Mouse (Mus musculus): ENCODE data around the gene Med13. TPM values are rescaled to one million over a fixed set of nuclear protein-coding genes. Genes with fewer than 3 reads are reported as not detected.
A peak's percentile ranks its signal among the peaks of the same experiment; 100 is the strongest.
"Not testable (repeated sequence)": the region's sequence is repeated elsewhere in the genome, so short reads cannot be mapped to it uniquely, and the experiment has no call there.

Med13 gene
- polyA plus RNA-seq, 1 experiment from 2014 or later, result 12.1 TPM

GRCm38 (mm10) chr11:86314992-86315391 is 42.4 kb downstream of the Med13 start:
- H3K4me1 ChIP-seq (ENCODE audit: control insufficient read depth, insufficient read depth, low read length); ATAC-seq (replicated peaks; ENCODE audit: insufficient number of reproducible peaks, low FRiP score, low TSS enrichment, low read depth); H3K4me2 ChIP-seq (ENCODE audit: low read depth, low read length); H3K9me3 ChIP-seq (replicated peaks; ENCODE audit: control insufficient read depth, low read length); H3K9ac ChIP-seq (replicated peaks; ENCODE audit: low read length); H3K27me3 ChIP-seq (ENCODE audit: control insufficient read depth, insufficient read depth, low read length); H3K36me3 ChIP-seq (replicated peaks; ENCODE audit: control insufficient read depth, insufficient read depth, low read depth, low read length); H3K27ac ChIP-seq (replicated peaks; ENCODE audit: low read depth, low read length); DNase-seq (ENCODE audit: low spot score); H3K4me3 ChIP-seq (ENCODE audit: low read depth, low read length): not testable (repeated sequence)
- WGBS, result 89% methylated on average over 3 of the region's 3 CpGs

DNA sequence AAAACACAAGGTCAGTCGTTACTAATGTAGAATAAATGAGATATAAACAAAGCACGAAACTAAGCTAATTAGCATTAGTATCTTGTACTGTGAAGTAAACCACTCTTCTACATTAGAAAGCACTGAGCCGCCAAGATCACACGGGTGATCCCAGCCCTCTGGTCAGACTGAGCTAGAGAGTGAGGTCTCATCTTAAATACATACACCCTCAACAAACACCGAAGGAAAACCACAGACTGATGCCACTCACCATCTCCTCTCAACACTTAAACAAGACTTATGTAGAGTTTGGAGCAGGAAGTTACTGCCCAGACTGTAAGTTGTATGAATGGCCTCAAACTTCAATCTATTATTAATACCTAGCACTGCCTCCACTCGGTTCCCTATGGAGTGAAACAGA is 47.1 kb downstream of the Med13 start:
- Histone ChIP-seq H3K9me3 (replicated peaks; ENCODE audit: control insufficient read depth, low read length) (no peaks in the 10 kb centered on the region), H3K27me3 (ENCODE audit: control insufficient read depth, insufficient read depth, low read length) (no peaks in the 10 kb centered on the region), H3K27ac (replicated peaks; ENCODE audit: low read depth, low read length) (no peak overlapping the region), H3K36me3 (replicated peaks; ENCODE audit: control insufficient read depth, insufficient read depth, low read depth, low read length) (no peaks in the 10 kb centered on the region), H3K4me2 (ENCODE audit: low read depth, low read length) (no peak overlapping the region), H3K9ac (replicated peaks; ENCODE audit: low read length) (no peak overlapping the region), H3K4me1 (ENCODE audit: control insufficient read depth, insufficient read depth, low read length) (no peaks in the 10 kb centered on the region), H3K4me3 (ENCODE audit: low read depth, low read length) (no peak overlapping the region)
- ATAC-seq (replicated peaks; ENCODE audit: insufficient number of reproducible peaks, low FRiP score, low TSS enrichment, low read depth) (no peak), DNase-seq (ENCODE audit: low spot score) (no peak)
- WGBS, result 83% methylated on average over 6 of the region's 6 CpGs

- whole genome bisulfite sequencing, result 93% methylated on average over 10 of the region's 10 CpGs
- H3K9ac ChIP-seq (replicated peaks; ENCODE audit: low read length); H3K4me3 ChIP-seq (ENCODE audit: low read depth, low read length); H3K27ac ChIP-seq (replicated peaks; ENCODE audit: low read depth, low read length); H3K4me2 ChIP-seq (ENCODE audit: low read depth, low read length); H3K36me3 ChIP-seq (replicated peaks; ENCODE audit: control insufficient read depth, insufficient read depth, low read depth, low read length); H3K4me1 ChIP-seq (ENCODE audit: control insufficient read depth, insufficient read depth, low read length); H3K27me3 ChIP-seq (ENCODE audit: control insufficient read depth, insufficient read depth, low read length); ATAC-seq (replicated peaks; ENCODE audit: insufficient number of reproducible peaks, low FRiP score, low TSS enrichment, low read depth); H3K9me3 ChIP-seq (replicated peaks; ENCODE audit: control insufficient read depth, low read length); DNase-seq (ENCODE audit: low spot score): not testable (repeated sequence)
Measured at GRCm38 (mm10) chr11:86292201-86292600, 65.2 kb downstream of the Med13 start.

GRCm38 (mm10) chr11:86291714-86292113 is 65.7 kb downstream of the Med13 start:
- Histone ChIP-seq H3K4me1 (ENCODE audit: control insufficient read depth, insufficient read depth, low read length) (no peaks in the 10 kb centered on the region), H3K9ac (replicated peaks; ENCODE audit: low read length) (no peak overlapping the region), H3K9me3 (replicated peaks; ENCODE audit: control insufficient read depth, low read length) (no peaks in the 10 kb centered on the region), H3K4me3 (ENCODE audit: low read depth, low read length) (no peak overlapping the region), H3K4me2 (ENCODE audit: low read depth, low read length) (no peak overlapping the region), H3K27me3 (ENCODE audit: control insufficient read depth, insufficient read depth, low read length) (no peaks in the 10 kb centered on the region), H3K36me3 (replicated peaks; ENCODE audit: control insufficient read depth, insufficient read depth, low read depth, low read length) (no peaks in the 10 kb centered on the region; the same call in 1 of the 2 replicates), H3K27ac (replicated peaks; ENCODE audit: low read depth, low read length) (no peak overlapping the region)
- 97% methylated on average over 6 of the region's 6 CpGs for WGBS
- ATAC-seq (replicated peaks; ENCODE audit: insufficient number of reproducible peaks, low FRiP score, low TSS enrichment, low read depth), result no peak
- DNase-seq (ENCODE audit: low spot score), result no peak

GRCm38 (mm10) chr11:86285729-86286128 is 71.7 kb downstream of the Med13 start:
- Histone ChIP-seq H3K9me3 (replicated peaks; ENCODE audit: control insufficient read depth, low read length) (no peaks in the 10 kb centered on the region), H3K27me3 (ENCODE audit: control insufficient read depth, insufficient read depth, low read length) (no peaks in the 10 kb centered on the region), H3K4me2 (ENCODE audit: low read depth, low read length) (no peak overlapping the region), H3K4me1 (ENCODE audit: control insufficient read depth, insufficient read depth, low read length) (no peaks in the 10 kb centered on the region), H3K9ac (replicated peaks; ENCODE audit: low read length) (no peak overlapping the region), H3K36me3 (replicated peaks; ENCODE audit: control insufficient read depth, insufficient read depth, low read depth, low read length) (no peaks in the 10 kb centered on the region; the same call in 1 of the 2 replicates), H3K27ac (replicated peaks; ENCODE audit: low read depth, low read length) (no peak overlapping the region), H3K4me3 (ENCODE audit: low read depth, low read length) (no peak overlapping the region)
- DNase-seq (ENCODE audit: low spot score) (no peak), ATAC-seq (replicated peaks; ENCODE audit: insufficient number of reproducible peaks, low FRiP score, low TSS enrichment, low read depth) (no peak)
- WGBS, result 97% methylated on average over 8 of the region's 8 CpGs

- Histone ChIP-seq H3K27me3 (ENCODE audit: control insufficient read depth, insufficient read depth, low read length) (no peaks in the 10 kb centered on the region), H3K9ac (replicated peaks; ENCODE audit: low read length) (no peak overlapping the region), H3K27ac (replicated peaks; ENCODE audit: low read depth, low read length) (no peak overlapping the region), H3K4me3 (ENCODE audit: low read depth, low read length) (no peak overlapping the region), H3K9me3 (replicated peaks; ENCODE audit: control insufficient read depth, low read length) (no peaks in the 10 kb centered on the region), H3K36me3 (replicated peaks; ENCODE audit: control insufficient read depth, insufficient read depth, low read depth, low read length) (no peaks in the 10 kb centered on the region; the same call in 1 of the 2 replicates), H3K4me2 (ENCODE audit: low read depth, low read length) (no peak overlapping the region), H3K4me1 (ENCODE audit: control insufficient read depth, insufficient read depth, low read length) (no peaks in the 10 kb centered on the region)
- no peak for DNase-seq (ENCODE audit: low spot score)
- 95% methylated on average over 6 of the region's 6 CpGs for WGBS
- no peak for ATAC-seq (replicated peaks; ENCODE audit: insufficient number of reproducible peaks, low FRiP score, low TSS enrichment, low read depth)
Measured at GRCm38 (mm10) chr11:86278442-86279102, 78.8 kb downstream of the Med13 start.

DNA sequence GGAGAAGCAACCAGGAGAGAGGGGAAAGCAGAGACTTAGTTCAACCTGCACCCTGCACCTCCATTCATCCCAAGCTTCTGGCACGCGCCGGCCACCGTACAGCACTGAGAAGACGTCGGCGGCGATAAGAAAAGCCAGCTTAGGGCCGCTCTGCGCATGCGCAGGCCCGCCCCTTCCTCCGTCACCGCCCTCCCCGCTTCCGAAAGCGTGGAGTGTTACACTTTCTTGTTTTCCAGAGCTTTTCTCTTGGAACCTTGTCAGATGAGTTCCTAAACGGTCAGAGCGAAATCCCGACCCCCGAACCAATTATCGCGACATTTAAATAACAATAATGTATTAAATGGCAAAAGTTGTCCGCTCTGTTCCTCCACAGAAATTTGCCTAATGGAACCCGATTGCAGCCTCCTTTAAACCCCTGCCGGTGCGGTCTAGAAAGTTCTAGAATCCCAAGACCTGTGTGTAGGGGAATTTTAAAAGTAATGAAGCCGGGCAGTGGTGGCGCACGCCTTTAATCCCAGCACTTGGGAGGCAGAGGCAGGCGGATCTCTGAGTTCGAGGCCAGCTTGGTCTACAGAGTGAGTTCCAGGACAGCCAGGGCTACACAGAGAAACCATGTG is 99.8 kb downstream of the Med13 start, which contains the start of gene Ints2:
Ints2 (minus strand) TSS at position 116 of the 617 bp plus-strand sequence.
- DNase-seq (ENCODE audit: low spot score) (peak; percentile 95), ATAC-seq (replicated peaks; ENCODE audit: insufficient number of reproducible peaks, low FRiP score, low TSS enrichment, low read depth) (peak; percentile 96)
- no peaks in the 10 kb centered on the region for H3K4me1 ChIP-seq (ENCODE audit: control insufficient read depth, insufficient read depth, low read length)
- H3K4me3 ChIP-seq (ENCODE audit: low read depth, low read length), result peak within 1 kb of the TSS; percentile 76
- no peaks in the 10 kb centered on the region for H3K27me3 ChIP-seq (ENCODE audit: control insufficient read depth, insufficient read depth, low read length)
- H3K4me2 ChIP-seq (ENCODE audit: low read depth, low read length), result peak within 1 kb of the TSS; percentile 55
- H3K27ac ChIP-seq (replicated peaks; ENCODE audit: low read depth, low read length), result peak within 1 kb of the TSS; percentile 52; the same call in 1 of the 2 replicates
- 8% methylated on average over 32 of the region's 32 CpGs for WGBS
- H3K36me3 ChIP-seq (replicated peaks; ENCODE audit: control insufficient read depth, insufficient read depth, low read depth, low read length), result no peaks in the 10 kb centered on the region; the same call in 1 of the 2 replicates
- no peaks in the 10 kb centered on the region for H3K9me3 ChIP-seq (replicated peaks; ENCODE audit: control insufficient read depth, low read length)
- peak within 1 kb of the TSS; percentile 92 for H3K9ac ChIP-seq (replicated peaks; ENCODE audit: low read length)

GRCm38 (mm10) chr11:86257054-86257453 is 100.3 kb downstream of the Med13 start:
- peak; percentile 55 for DNase-seq (ENCODE audit: low spot score)
- Histone ChIP-seq H3K9ac (replicated peaks; ENCODE audit: low read length) (peak overlapping the region; percentile 92), H3K36me3 (replicated peaks; ENCODE audit: control insufficient read depth, insufficient read depth, low read depth, low read length) (peaks cover 2% of the 10 kb centered on the region), H3K4me2 (ENCODE audit: low read depth, low read length) (peak overlapping the region; percentile 55), H3K9me3 (replicated peaks; ENCODE audit: control insufficient read depth, low read length) (no peaks in the 10 kb centered on the region), H3K27ac (replicated peaks; ENCODE audit: low read depth, low read length) (peak overlapping the region; percentile 52; the same call in 1 of the 2 replicates), H3K4me3 (ENCODE audit: low read depth, low read length) (peak overlapping the region; percentile 76), H3K4me1 (ENCODE audit: control insufficient read depth, insufficient read depth, low read length) (no peaks in the 10 kb centered on the region), H3K27me3 (ENCODE audit: control insufficient read depth, insufficient read depth, low read length) (no peaks in the 10 kb centered on the region)
- ATAC-seq (replicated peaks; ENCODE audit: insufficient number of reproducible peaks, low FRiP score, low TSS enrichment, low read depth), result 0 out of 2 replicates have a peak, but pooled peaks have one; percentile 26
- 0% methylated on average over 22 of the region's 22 CpGs for WGBS
